9 mouse cellular contexts compared by ENCODE assay signal in the genomic region with DNA sequence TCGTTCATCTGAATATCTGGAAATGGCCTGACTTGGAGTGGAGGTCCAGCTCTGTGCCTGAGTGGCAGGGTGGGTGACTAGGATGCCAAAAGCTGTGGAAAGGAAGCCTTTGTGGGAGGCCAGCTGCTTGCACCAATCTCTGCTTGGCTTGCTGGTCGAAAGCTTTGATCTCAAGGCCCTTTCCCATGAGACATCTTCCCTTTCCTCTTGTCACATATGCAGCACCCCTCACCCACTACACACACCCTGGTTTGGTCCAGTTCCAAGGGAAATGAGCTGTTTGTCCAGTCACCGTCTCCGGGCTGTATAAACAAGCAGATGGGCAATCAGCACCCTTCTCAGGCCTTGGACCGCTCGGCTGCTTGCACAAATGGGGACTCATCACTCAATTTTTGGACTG.
DNase-seq lines count a peak whose midpoint lies in the region; ATAC-seq lines count a peak whose summit lies in the region.
"Had no signal": no experiment of that assay in that cellular context is flagged by ENCODE, and none has a peak within 500 bp of the region (broad histone marks: within the 10 kb centered on the region; RNA-seq: fewer than 3 reads in every experiment).

No protein-coding gene starts in this region.

- peak; percentile 57; the same call in 1 of the 2 replicates for ATAC-seq in neural tube, embryonic 14.5 days (ENCODE audit: low read depth)

- no peaks in the 10 kb centered on the region for H3K9me3 ChIP-seq in neural tube, embryonic 14.5 days (ENCODE audit: control insufficient read depth, low read length)

- peak; percentile 27 for DNase-seq in gastrocnemius, adult 18-20 months (ENCODE audit: low spot score)
- DNase-seq in gastrocnemius, postnatal 25 days, result no peak
- peak; percentile 30 for DNase-seq in ovary, postnatal 36 days (ENCODE audit: low spot score)
- no peak for DNase-seq in ovary, postnatal 10 days (ENCODE audit: low spot score)
- peak; percentile 5 for DNase-seq in heart, postnatal 25 days (ENCODE audit: low spot score)
- DNase-seq in thymus, postnatal 36 days, result no peak
- DNase-seq in embryo, embryonic 11 days, result no peak

- H3K27me3 ChIP-seq in neural tube, embryonic 14.5 days (ENCODE audit: control insufficient read depth, insufficient read depth, low read length), result no peaks in the 10 kb centered on the region

- H3K4me2 ChIP-seq in neural tube, embryonic 14.5 days (ENCODE audit: low read depth, low read length), result no peak overlapping the region

- H3K4me3 ChIP-seq in neural tube, embryonic 14.5 days (ENCODE audit: low read depth, low read length), result no peak overlapping the region

- intact Hi-C loops in heart, postnatal 25 days (cut with DNase I), result no loop called here

- WGBS in neural tube, embryonic 14.5 days, result 55% methylated on average over 6 of the region's 6 CpGs

- H3K36me3 ChIP-seq in neural tube, embryonic 14.5 days (ENCODE audit: control insufficient read depth, insufficient read depth, low read length), result no peaks in the 10 kb centered on the region

- 0 out of 2 replicates have a peak, but pooled peaks cover 6% of the 10 kb centered on the region for H3K4me1 ChIP-seq in neural tube, embryonic 14.5 days (ENCODE audit: control insufficient read depth, insufficient read depth, low read length)

- no peak overlapping the region for H3K9ac ChIP-seq in neural tube, embryonic 14.5 days (replicated peaks; ENCODE audit: low read depth, low read length)
- H3K9ac ChIP-seq: liver, embryonic 14.5 days had no signal

- no peak overlapping the region for H3K27ac ChIP-seq in neural tube, embryonic 14.5 days (ENCODE audit: low read depth, low read length)
- H3K27ac ChIP-seq: liver, embryonic 14.5 days had no signal

Comparison
In these comparisons a context has a peak if more than half of its experiments do, and no peak if none do; other contexts are left out.
1. DNase-seq: peak in gastrocnemius, adult 18-20 months (single experiment), ovary, postnatal 36 days (single experiment) and heart, postnatal 25 days (single experiment); none in gastrocnemius, postnatal 25 days (single experiment), ovary, postnatal 10 days (single experiment), thymus, postnatal 36 days (0 of 2) and embryo, embryonic 11 days (single experiment).